Mouse (Mus musculus) embryonic fibroblast, embryonic 13.5 days (primary cell): ENCODE measurements around the gene Ccl6.

Experiments
- CTCF ChIP-seq: IDR thresholded peaks from 2 replicates; pipeline ENCODE4 v1.5.1; 2011; ENCODE audit warnings: mild to moderate bottlenecking, control low read depth, low read length, moderate library complexity, borderline replicate concordance; ENCODE audit not compliant: insufficient read depth
- POLR2A ChIP-seq: IDR thresholded peaks from 2 replicates; pipeline ENCODE4 v1.6.1; 2011; ENCODE audit warnings: low read depth, mild to moderate bottlenecking, control low read depth, low read length, moderate library complexity

DNA sequence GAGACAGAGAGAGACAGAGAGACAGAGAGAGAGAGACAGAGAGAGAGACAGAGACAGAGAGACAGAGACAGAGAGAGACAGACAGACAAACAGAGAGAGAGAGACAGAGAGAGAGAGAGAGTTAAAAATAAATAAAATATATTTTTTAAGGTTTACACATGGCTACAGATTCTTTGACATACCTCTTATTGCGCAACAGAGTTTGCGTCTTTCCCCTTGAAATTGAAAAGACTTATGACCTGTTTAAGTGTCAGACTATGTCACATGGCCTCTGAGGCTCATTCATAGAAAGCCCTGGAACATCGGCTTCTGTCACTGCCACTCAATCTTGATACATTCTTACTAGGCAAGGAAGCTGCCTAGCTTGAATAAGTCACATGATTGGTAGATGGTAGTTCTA, 10.5 kb upstream of the Ccl6 start:
- TF ChIP-seq CTCF (no peak), POLR2A (no peak)
